Mouse (Mus musculus) midbrain, embryonic 14.5 days (tissue): ENCODE results near the gene Rpp14. TPM values are rescaled to one million over a fixed set of nuclear protein-coding genes. Genes with fewer than 3 reads are reported as not detected.

Source experiments
- ATAC-seq: fragments of 200-750 bp; cut with Nextera tagmentation; 2 replicates; pipeline ENCODE4 v1.8.0; 2017; ENCODE audit warnings: moderate number of reproducible peaks, moderate library complexity; ENCODE audit not compliant: low FRiP score, low TSS enrichment
- DNase-seq: peaks from one replicate; pipeline ENCODE4 v3.0.0-alpha.2; 2015
- H3K27ac ChIP-seq: fragments of 300-500 bp; sonication (generic); replicated peaks from 2 replicates; pipeline ENCODE4 v1.5.1; 2014; ENCODE audit warnings: mild to moderate bottlenecking, low read depth, low read length, moderate library complexity
- H3K27me3 ChIP-seq: fragments of 300-500 bp; sonication (generic); 2 replicates; pipeline ENCODE4 v1.6.1; 2014; ENCODE audit warnings: low read length, control low read depth, mixed read lengths; ENCODE audit not compliant: control insufficient read depth, insufficient read depth
- H3K36me3 ChIP-seq: fragments of 300-500 bp; sonication (generic); 2 replicates; pipeline ENCODE4 v1.6.1; 2014; ENCODE audit warnings: low read length, control low read depth; ENCODE audit not compliant: control insufficient read depth, insufficient read depth
- H3K4me1 ChIP-seq: fragments of 300-500 bp; sonication (generic); 2 replicates; pipeline ENCODE4 v1.6.1; 2014; ENCODE audit warnings: mild to moderate bottlenecking, antibody characterized with exemption, low read length, control low read depth; ENCODE audit not compliant: control insufficient read depth, insufficient read depth
- H3K4me2 ChIP-seq: fragments of 300-500 bp; sonication (generic); 2 replicates; pipeline ENCODE4 v1.6.1; 2014; ENCODE audit warnings: mild to moderate bottlenecking, low read length, moderate library complexity
- H3K4me3 ChIP-seq: fragments of 300-500 bp; sonication (generic); replicated peaks from 2 replicates; pipeline ENCODE4 v1.5.1; 2014; ENCODE audit warnings: low read depth, low read length
- H3K9ac ChIP-seq: fragments of 300-500 bp; sonication (generic); replicated peaks from 2 replicates; pipeline ENCODE4 v1.6.1; 2014; ENCODE audit warnings: mild to moderate bottlenecking, low read length, moderate library complexity
- H3K9me3 ChIP-seq: fragments of 300-500 bp; sonication (generic); 2 replicates; pipeline ENCODE4 v1.6.1; 2016; ENCODE audit warnings: low read length, control low read depth, mixed read lengths; ENCODE audit not compliant: control insufficient read depth
- WGBS: fragments of 180-500 bp; shearing (Covaris S2); extraction: QIAGEN DNeasy Blood & Tissue Kit; methylation state at CpG from one replicate; pipeline ENCODE4 v1.1.7; 2014; 5-methylcytosine and 5-hydroxymethylcytosine counted together
- polyA plus RNA-seq: library from polyadenylated mRNA; unstranded; fragments of >200 nt; fragmentation: Nextera tagmentation; extraction: Ambion mirVana; gene quantifications from 2 replicates; pipeline ENCODE4 v1.2.1, GENCODE M21; 2014

Gene Rpp14
- polyA plus RNA-seq, 1 experiment from 2014 or later, result 59.6 TPM

GRCm38 (mm10) chr14:8080718-8081117, 551 bp downstream of the Rpp14 start:
- Histone ChIP-seq H3K27me3 (no peaks in the 10 kb centered on the region), H3K9ac (peak overlapping the region; percentile 78), H3K36me3 (peaks cover 19% of the 10 kb centered on the region), H3K27ac (peak overlapping the region; percentile 93), H3K4me3 (peak overlapping the region; percentile 75), H3K9me3 (no peaks in the 10 kb centered on the region), H3K4me2 (peak overlapping the region; percentile 90), H3K4me1 (peaks cover 13% of the 10 kb centered on the region; the same call in 1 of the 2 replicates)
- WGBS, result 3% methylated on average over 11 of the region's 11 CpGs
- DNase-seq (no peak), ATAC-seq (peak; percentile 44)

GRCm38 (mm10) chr14:8082949-8083348, 2.8 kb downstream of the Rpp14 start:
- no peak overlapping the region for H3K4me2 ChIP-seq
- H3K9me3 ChIP-seq, result no peaks in the 10 kb centered on the region
- no peak overlapping the region for H3K27ac ChIP-seq
- ATAC-seq (no peak), DNase-seq (no peak)
- no peak overlapping the region for H3K9ac ChIP-seq
- H3K4me1 ChIP-seq, result peaks cover 13% of the 10 kb centered on the region; the same call in 1 of the 2 replicates
- H3K36me3 ChIP-seq, result peaks cover 40% of the 10 kb centered on the region
- no peaks in the 10 kb centered on the region for H3K27me3 ChIP-seq
- no peak overlapping the region for H3K4me3 ChIP-seq
- 97% methylated on average over 1 of the region's 1 CpGs for WGBS

GRCm38 (mm10) chr14:8089016-8089415, 8.8 kb downstream of the Rpp14 start:
- H3K4me1 ChIP-seq, result no peaks in the 10 kb centered on the region
- no peak for DNase-seq
- H3K4me3 ChIP-seq, result no peak overlapping the region
- H3K4me2 ChIP-seq, result no peak overlapping the region
- peaks cover 68% of the 10 kb centered on the region for H3K36me3 ChIP-seq
- H3K27ac ChIP-seq, result no peak overlapping the region
- H3K27me3 ChIP-seq, result no peaks in the 10 kb centered on the region
- H3K9ac ChIP-seq, result no peak overlapping the region
- no peak for ATAC-seq
- WGBS, result 97% methylated on average over 2 of the region's 2 CpGs
- no peaks in the 10 kb centered on the region for H3K9me3 ChIP-seq

GRCm38 (mm10) chr14:8092573-8092972, 12.4 kb downstream of the Rpp14 start:
- no peaks in the 10 kb centered on the region for H3K9me3 ChIP-seq
- no peak overlapping the region for H3K4me2 ChIP-seq
- 94% methylated on average over 2 of the region's 2 CpGs for WGBS
- H3K36me3 ChIP-seq, result peaks cover 35% of the 10 kb centered on the region
- peak; percentile 87 for DNase-seq
- no peak overlapping the region for H3K4me3 ChIP-seq
- H3K9ac ChIP-seq, result no peak overlapping the region
- H3K27me3 ChIP-seq, result no peaks in the 10 kb centered on the region
- ATAC-seq, result no peak
- no peak overlapping the region for H3K27ac ChIP-seq
- no peaks in the 10 kb centered on the region for H3K4me1 ChIP-seq

- 55% methylated on average over 5 of the region's 5 CpGs for WGBS
- Histone ChIP-seq H3K9me3 (no peaks in the 10 kb centered on the region), H3K4me1 (no peaks in the 10 kb centered on the region), H3K9ac (no peak overlapping the region), H3K27ac (no peak overlapping the region), H3K4me2 (no peak overlapping the region), H3K27me3 (no peaks in the 10 kb centered on the region), H3K4me3 (no peak overlapping the region), H3K36me3 (peaks cover 30% of the 10 kb centered on the region)
- DNase-seq (no peak), ATAC-seq (no peak)
These were observed 13.3 kb downstream of the Rpp14 start for GRCm38 (mm10) chr14:8093427-8093826.

- peaks cover 14% of the 10 kb centered on the region for H3K36me3 ChIP-seq
- H3K9me3 ChIP-seq, result no peaks in the 10 kb centered on the region
- H3K4me2 ChIP-seq, result no peak overlapping the region
- no peak for ATAC-seq
- 79% methylated on average over 3 of the region's 3 CpGs for WGBS
- H3K9ac ChIP-seq, result no peak overlapping the region
- H3K4me3 ChIP-seq, result no peak overlapping the region
- H3K27me3 ChIP-seq, result no peaks in the 10 kb centered on the region
- DNase-seq, result no peak
- peaks cover 9% of the 10 kb centered on the region for H3K4me1 ChIP-seq
- H3K27ac ChIP-seq, result no peak overlapping the region
These were observed 14.9 kb downstream of the Rpp14 start for GRCm38 (mm10) chr14:8094931-8095561.

- Histone ChIP-seq H3K4me3 (no peak overlapping the region), H3K27ac (no peak overlapping the region), H3K36me3 (peaks cover 9% of the 10 kb centered on the region), H3K9me3 (no peaks in the 10 kb centered on the region), H3K9ac (no peak overlapping the region), H3K27me3 (no peaks in the 10 kb centered on the region), H3K4me2 (no peak overlapping the region), H3K4me1 (peaks cover 11% of the 10 kb centered on the region)
- DNase-seq (no peak), ATAC-seq (no peak)
- WGBS, result 76% methylated on average over 7 of the region's 7 CpGs
These were observed 15.4 kb downstream of the Rpp14 start for GRCm38 (mm10) chr14:8095562-8095950.

GRCm38 (mm10) chr14:8097978-8098686, 18.0 kb downstream of the Rpp14 start, which contains the start of gene Pxk:
Gene Pxk, plus strand, starts transcription at chr14:8098211.
- H3K36me3 ChIP-seq, result no peaks in the 10 kb centered on the region
- peak within 1 kb of the TSS; percentile 86 for H3K27ac ChIP-seq
- DNase-seq (peak; percentile 96), ATAC-seq (peak; percentile 96)
- under 1% methylated on average over 86 of the region's 89 CpGs for WGBS
- peaks cover 11% of the 10 kb centered on the region for H3K4me1 ChIP-seq
- H3K4me2 ChIP-seq, result peak within 1 kb of the TSS; percentile 73
- no peaks in the 10 kb centered on the region for H3K27me3 ChIP-seq
- peak within 1 kb of the TSS; percentile 82 for H3K9ac ChIP-seq
- H3K4me3 ChIP-seq, result peak within 1 kb of the TSS; percentile 80
- no peaks in the 10 kb centered on the region for H3K9me3 ChIP-seq

GRCm38 (mm10) chr14:8098687-8098995, 18.5 kb downstream of the Rpp14 start:
- no peaks in the 10 kb centered on the region for H3K36me3 ChIP-seq
- peak overlapping the region; percentile 82 for H3K9ac ChIP-seq
- peaks cover 11% of the 10 kb centered on the region for H3K4me1 ChIP-seq
- DNase-seq (peak; percentile 64), ATAC-seq (no peak)
- H3K27me3 ChIP-seq, result no peaks in the 10 kb centered on the region
- peak overlapping the region; percentile 73 for H3K4me2 ChIP-seq
- peak overlapping the region; percentile 86 for H3K27ac ChIP-seq
- H3K9me3 ChIP-seq, result no peaks in the 10 kb centered on the region
- H3K4me3 ChIP-seq, result peak overlapping the region; percentile 80
- 3% methylated on average over 5 of the region's 5 CpGs for WGBS
